Mouse (Mus musculus): ENCODE data around the gene Cxcl10. TPM values are rescaled to one million over a fixed set of nuclear protein-coding genes. Genes with fewer than 3 reads are reported as not detected.
"Not testable (repeated sequence)": the region's sequence is repeated elsewhere in the genome, so short reads cannot be mapped to it uniquely, and the experiment has no call there.

The Cxcl10 gene
- total RNA-seq, 2 experiments from 2014 or later = not detected

GRCm38 (mm10) chr5:92370891-92371290, 22.2 kb upstream of the Cxcl10 start:
- no peak for DNase-seq (ENCODE audit: extremely low spot score in 1 of 2, low spot score in 2 of 2)
- intact Hi-C loops (cut with DNase I) = no loop called here

GRCm38 (mm10) chr5:92370392-92370791, 21.7 kb upstream of the Cxcl10 start:
- no peak for DNase-seq (ENCODE audit: extremely low spot score in 1 of 2, low spot score in 2 of 2)
- intact Hi-C loops (cut with DNase I) = no loop called here

GRCm38 (mm10) chr5:92369151-92369994, 20.7 kb upstream of the Cxcl10 start:
- DNase-seq (ENCODE audit: extremely low spot score in 1 of 2, low spot score in 2 of 2) = peak; percentile 40 to 75
- intact Hi-C loops (cut with DNase I) = no loop called here

GRCm38 (mm10) chr5:92368392-92368791, 19.7 kb upstream of the Cxcl10 start:
- no peak for DNase-seq (ENCODE audit: extremely low spot score in 1 of 2, low spot score in 2 of 2)
- intact Hi-C loops (cut with DNase I) = no loop called here

- intact Hi-C loops (cut with DNase I) = no loop called here
- DNase-seq (ENCODE audit: extremely low spot score in 1 of 2, low spot score in 2 of 2) = no peak
Observed at GRCm38 (mm10) chr5:92366565-92366964, 17.9 kb upstream of the Cxcl10 start.

- intact Hi-C loops (cut with DNase I) = no loop called here
- no peak for DNase-seq (ENCODE audit: extremely low spot score in 1 of 2, low spot score in 2 of 2)
Observed at GRCm38 (mm10) chr5:92365146-92365705, 16.5 kb upstream of the Cxcl10 start.

- intact Hi-C loops (cut with DNase I) = no loop called here
- DNase-seq (ENCODE audit: extremely low spot score in 1 of 2, low spot score in 2 of 2) = no peak
Observed at GRCm38 (mm10) chr5:92364011-92364410, 15.3 kb upstream of the Cxcl10 start.

- DNase-seq (ENCODE audit: extremely low spot score in 1 of 2, low spot score in 2 of 2) = no peak
- intact Hi-C loops (cut with DNase I) = no loop called here
Observed at GRCm38 (mm10) chr5:92363179-92363578, 14.5 kb upstream of the Cxcl10 start.

- intact Hi-C loops (cut with DNase I) = no loop called here
Observed at GRCm38 (mm10) chr5:92358767-92359455, 10.2 kb upstream of the Cxcl10 start.

GRCm38 (mm10) chr5:92358033-92358432, 9.3 kb upstream of the Cxcl10 start:
- intact Hi-C loops (cut with DNase I) = no loop called here
- DNase-seq (ENCODE audit: extremely low spot score in 1 of 2, low spot score in 2 of 2) = no peak

More at GRCm38 (mm10) chr5:92358767-92359455, 10.2 kb upstream of the Cxcl10 start:
- DNase-seq (ENCODE audit: extremely low spot score in 1 of 2, low spot score in 2 of 2) = no peak

- no peak for DNase-seq (ENCODE audit: extremely low spot score in 1 of 2, low spot score in 2 of 2)
- intact Hi-C loops (cut with DNase I) = no loop called here
Observed at GRCm38 (mm10) chr5:92353517-92353916, 4.8 kb upstream of the Cxcl10 start.

- DNase-seq (ENCODE audit: extremely low spot score in 1 of 2, low spot score in 2 of 2); intact Hi-C loops (cut with DNase I): not testable (repeated sequence)
Observed at GRCm38 (mm10) chr5:92352716-92353115, 4.0 kb upstream of the Cxcl10 start.

GRCm38 (mm10) chr5:92349731-92350130, 1.0 kb upstream of the Cxcl10 start:
- intact Hi-C loops (cut with DNase I) = no loop called here
- DNase-seq (ENCODE audit: extremely low spot score in 1 of 2, low spot score in 2 of 2) = no peak

GRCm38 (mm10) chr5:92345006-92345405, 3.7 kb downstream of the Cxcl10 start:
- no peak for DNase-seq (ENCODE audit: extremely low spot score in 1 of 2, low spot score in 2 of 2)
- intact Hi-C loops (cut with DNase I) = no loop called here

- intact Hi-C loops (cut with DNase I) = no loop called here
- DNase-seq (ENCODE audit: extremely low spot score in 1 of 2, low spot score in 2 of 2) = no peak
Observed at GRCm38 (mm10) chr5:92340606-92341005, 8.1 kb downstream of the Cxcl10 start.

GRCm38 (mm10) chr5:92336743-92337142, 11.9 kb downstream of the Cxcl10 start:
- DNase-seq (ENCODE audit: extremely low spot score in 1 of 2, low spot score in 2 of 2) = no peak
- intact Hi-C loops (cut with DNase I) = no loop called here

- peak in 1 of 2 experiments; percentile 5 for DNase-seq (ENCODE audit: extremely low spot score in 1 of 2, low spot score in 2 of 2)
- intact Hi-C loops (cut with DNase I) = no loop called here
Observed at GRCm38 (mm10) chr5:92332359-92332840, 16.3 kb downstream of the Cxcl10 start.

GRCm38 (mm10) chr5:92331635-92332338, 16.9 kb downstream of the Cxcl10 start, which contains the start of gene Art3:
Gene Art3 (plus strand): TSS chr5:92331827.
- intact Hi-C loops (cut with DNase I) = no loop called here
- DNase-seq (ENCODE audit: extremely low spot score in 1 of 2, low spot score in 2 of 2) = no peak

- intact Hi-C loops (cut with DNase I) = no loop called here
- DNase-seq (ENCODE audit: extremely low spot score in 1 of 2, low spot score in 2 of 2) = no peak
Observed at GRCm38 (mm10) chr5:92331122-92331521, 17.6 kb downstream of the Cxcl10 start.

Data from left cerebral cortex, postnatal 10 days (tissue).